ENCODE assay signal across 26 mouse cellular contexts in genomic region chr9:35052671-35053070, GRCm38 (mm10).
DNase-seq lines count a peak whose midpoint lies in the region; TF ChIP-seq lines count a peak whose summit lies in the region.
"Had no signal": no experiment of that assay in that cellular context is flagged by ENCODE, and none has a peak within 500 bp of the region (broad histone marks: within the 10 kb centered on the region; RNA-seq: fewer than 3 reads in every experiment).

No protein-coding gene starts in this region.

- TF ChIP-seq CTCF in thymus, adult 2 months (IDR thresholded peaks at IDR 0.05; ENCODE audit: borderline replicate concordance, control insufficient read depth, extremely low read depth, insufficient read depth, low read length, poor library complexity) = no peak

- H3K4me3 ChIP-seq in thymus, adult 2 months (ENCODE audit: control insufficient read depth, insufficient read depth, low read length) = no peak overlapping the region
- H3K4me3 ChIP-seq: embryonic facial prominence, embryonic 13.5 days; erythroblast, embryonic 14.5 days; forebrain, embryonic 13.5 days; gastrocnemius, adult 2 months; limb, embryonic 15.5 days; midbrain, embryonic 12.5 days; neural tube, embryonic 15.5 days had no signal

- WGBS in thymus, adult 2 months = 99% methylated on average over 4 of the region's 4 CpGs

- no peak overlapping the region for H3K27ac ChIP-seq in thymus, adult 2 months (ENCODE audit: control insufficient read depth, insufficient read depth, low read length)
- H3K27ac ChIP-seq: embryonic facial prominence, embryonic 13.5 days; forebrain, embryonic 13.5 days; gastrocnemius, adult 2 months; hindbrain, embryonic 14.5 days; limb, embryonic 15.5 days; liver, embryonic 14.5 days; midbrain, embryonic 12.5 days; neural tube, embryonic 15.5 days had no signal

- H3K4me1 ChIP-seq in thymus, adult 2 months (replicated peaks; ENCODE audit: control insufficient read depth, insufficient read depth, low read length) = no peaks in the 10 kb centered on the region
- H3K4me1 ChIP-seq: embryonic facial prominence, embryonic 13.5 days; forebrain, embryonic 13.5 days; limb, embryonic 15.5 days; midbrain, embryonic 12.5 days; neural tube, embryonic 15.5 days had no signal

- H3K36me3 ChIP-seq in thymus, adult 2 months (ENCODE audit: control insufficient read depth, insufficient read depth, low read length) = peaks cover 2% of the 10 kb centered on the region; the same call in 1 of the 2 replicates

- peak; percentile 1 for DNase-seq in cerebellum, adult 9-11 months
- no peak for DNase-seq in cerebellum, adult 11 months
- peak; percentile 2 for DNase-seq in kidney, adult 11 months
- DNase-seq in kidney, postnatal 14 days = no peak
- DNase-seq in spleen, postnatal 4 days (ENCODE audit: low spot score in 2 of 2) = peak; percentile 9 to 56
- DNase-seq in spleen, postnatal 14 days (ENCODE audit: low spot score in 2 of 2) = no peak
- no peak for DNase-seq in thymus, adult 2 months
- DNase-seq: adrenal gland, adult 8-10 months; B cell, adult 2 months; gastrocnemius, adult 2 months; heart, postnatal 10 days; kidney, adult 9 months; kidney, postnatal 4 days; lung, embryonic 14.5 days; right cerebral cortex, postnatal 14 days; spleen, adult 18-20 months had no signal

- H3K27me3 ChIP-seq in thymus, adult 2 months (ENCODE audit: control insufficient read depth, insufficient read depth, low read length) = no peaks in the 10 kb centered on the region
- H3K27me3 ChIP-seq: CH12.LX; embryonic facial prominence, embryonic 13.5 days; forebrain, embryonic 13.5 days; limb, embryonic 15.5 days; midbrain, embryonic 12.5 days; neural tube, embryonic 15.5 days; Patski had no signal

- no peak for TF ChIP-seq POLR2A in thymus, adult 2 months (IDR thresholded peaks at IDR 0.05; ENCODE audit: control insufficient read depth, extremely low read depth, insufficient read depth, low read length, poor library complexity)

Comparison
In these comparisons a context has a peak if more than half of its experiments do, and no peak if none do; other contexts are left out.
1. DNase-seq: peak in cerebellum, adult 9-11 months (single experiment), kidney, adult 11 months (single experiment) and spleen, postnatal 4 days (2 of 2); none in cerebellum, adult 11 months (single experiment), kidney, postnatal 14 days (single experiment), spleen, postnatal 14 days (0 of 2) and thymus, adult 2 months (single experiment).